Mouse (Mus musculus) testis, postnatal 14 days (tissue): Measurements from ENCODE around the gene Gnb2.

Experiments used
- DNase-seq: peaks from one replicate; pipeline ENCODE4 v3.0.0; 2021; ENCODE audit warnings: low spot score

Gnb2 gene

DNA sequence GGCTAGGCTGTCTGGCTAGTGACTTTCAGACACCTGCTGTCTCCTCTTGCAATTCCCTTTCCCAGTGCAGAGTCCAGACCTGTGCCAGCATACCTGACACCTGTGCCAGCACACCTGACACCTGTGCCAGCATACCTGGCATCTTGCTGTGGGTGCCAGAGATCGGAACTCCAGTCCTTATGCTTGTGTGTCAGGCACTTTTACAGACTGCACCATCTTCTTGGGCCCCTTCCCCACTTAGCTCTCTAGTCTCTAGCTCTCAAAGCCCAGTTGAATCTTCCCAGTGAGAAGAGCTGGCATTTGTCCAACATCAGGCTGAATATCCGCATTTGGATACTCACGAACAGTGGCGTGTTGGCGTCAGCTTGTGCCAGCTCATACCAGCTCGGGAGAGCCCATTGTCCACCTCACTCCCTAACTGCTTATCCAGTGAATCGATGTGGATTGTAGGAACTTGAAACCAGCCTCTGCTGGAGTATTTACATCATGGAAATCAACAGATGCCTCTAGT, 6.0 kb upstream of the Gnb2 start:
- no peak for DNase-seq

DNA sequence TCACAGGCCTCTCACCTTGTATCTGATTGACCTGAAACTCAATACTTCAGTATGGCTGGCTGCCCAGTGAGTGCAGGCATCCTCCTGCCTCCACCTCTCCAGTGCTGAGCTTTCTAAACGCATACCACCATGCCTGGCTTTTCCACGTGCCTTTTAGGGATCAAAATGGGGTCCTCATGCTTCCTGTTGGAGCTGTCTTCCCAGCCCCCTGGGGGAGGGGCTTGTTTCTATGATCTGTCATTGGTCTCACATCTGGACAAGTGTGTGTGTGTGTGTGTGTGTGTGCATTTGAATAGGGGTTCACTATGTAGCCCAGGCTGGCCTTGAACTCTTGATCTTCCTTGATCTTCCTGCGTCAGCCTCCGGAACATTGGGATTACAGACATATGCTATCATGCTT, 4.2 kb upstream of the Gnb2 start:
- DNase-seq = no peak

DNA sequence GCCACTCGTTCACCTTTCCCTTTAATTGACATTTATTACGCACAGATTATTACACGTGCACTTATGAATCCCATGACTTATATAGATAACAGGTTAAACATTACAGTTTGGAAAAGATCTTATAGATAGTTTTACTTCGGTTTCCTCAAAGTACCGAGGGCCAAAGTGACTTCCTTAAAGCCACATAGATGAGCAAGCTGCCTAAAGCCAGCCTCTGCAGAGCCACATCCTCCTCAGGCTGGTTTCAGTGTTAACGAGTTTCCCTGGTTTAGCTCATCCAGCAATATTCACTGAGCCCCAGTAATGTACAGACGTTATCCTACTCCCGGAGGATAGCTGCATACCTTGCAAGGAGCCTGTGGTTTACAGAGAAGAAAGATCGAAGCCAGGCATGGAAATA, 2.0 kb upstream of the Gnb2 start:
- DNase-seq = no peak

DNA sequence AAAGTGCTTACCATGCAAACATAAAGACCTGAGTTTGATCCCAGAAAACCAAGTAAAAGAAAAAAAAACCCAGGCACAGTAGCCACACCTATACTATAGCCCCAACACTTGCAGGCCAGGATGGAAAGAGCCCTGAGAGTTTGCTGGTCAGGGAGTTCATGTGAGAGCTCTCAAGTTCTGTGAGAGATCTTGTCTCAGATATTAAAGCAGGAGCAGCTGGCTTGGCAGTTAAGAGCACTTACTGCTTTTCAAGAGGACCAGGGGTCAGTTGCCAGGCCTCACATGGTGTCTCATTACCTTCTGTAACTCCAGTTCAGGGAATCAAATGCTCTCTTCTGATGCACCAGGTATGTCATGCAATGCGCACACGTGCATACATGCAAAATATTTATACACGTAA, 1.5 kb upstream of the Gnb2 start:
- DNase-seq = no peak

DNA sequence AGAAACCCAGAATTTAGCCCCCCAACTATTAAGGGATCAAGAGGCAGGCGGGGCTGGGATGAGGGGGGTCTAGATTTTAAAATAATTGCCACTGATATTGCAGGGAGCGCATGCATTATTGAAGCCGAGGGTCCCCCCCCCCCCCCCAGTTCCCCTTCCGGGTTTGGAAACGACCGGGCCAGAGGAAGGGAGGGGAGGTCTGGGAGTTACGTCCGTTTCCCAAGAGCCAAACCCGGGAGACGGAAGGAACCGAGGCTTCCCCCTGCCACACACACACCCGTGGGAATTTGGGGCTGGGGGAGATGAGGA, 548 bp downstream of the Gnb2 start:
- DNase-seq = no peak

DNA sequence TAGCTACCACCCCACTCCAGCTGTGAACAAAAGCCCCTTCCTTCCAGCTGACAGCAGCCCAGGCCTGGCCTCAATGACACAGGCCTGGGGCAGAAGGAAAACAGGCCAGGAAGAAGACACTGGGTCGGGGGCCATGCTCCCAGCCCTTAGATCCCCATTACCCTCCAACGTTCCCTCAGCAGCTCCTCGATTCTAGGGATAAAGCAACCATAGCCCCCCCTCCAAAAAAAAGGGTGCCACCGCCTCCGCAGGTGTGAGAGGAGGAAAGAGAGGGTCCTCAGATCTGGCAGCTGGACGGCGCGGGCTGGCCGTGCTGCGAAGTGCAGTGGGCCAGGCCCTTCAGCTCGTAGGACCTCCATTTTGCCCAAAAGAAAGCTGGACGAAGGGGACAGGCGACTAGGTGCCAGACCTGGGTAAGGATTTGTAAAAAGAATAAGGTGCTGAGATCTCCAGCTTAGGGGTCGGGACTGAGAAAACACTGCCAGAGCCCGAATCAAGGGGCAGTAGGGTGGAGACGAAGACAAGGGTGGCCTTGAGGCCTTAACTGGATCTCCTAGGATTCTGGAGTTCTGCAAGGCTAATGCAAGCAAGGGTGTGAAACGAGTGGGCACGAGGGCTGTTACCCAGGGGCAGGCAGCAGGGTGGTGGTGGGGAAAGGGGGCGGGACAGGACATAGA, 1.0 kb downstream of the Gnb2 start:
- DNase-seq = no peak

DNA sequence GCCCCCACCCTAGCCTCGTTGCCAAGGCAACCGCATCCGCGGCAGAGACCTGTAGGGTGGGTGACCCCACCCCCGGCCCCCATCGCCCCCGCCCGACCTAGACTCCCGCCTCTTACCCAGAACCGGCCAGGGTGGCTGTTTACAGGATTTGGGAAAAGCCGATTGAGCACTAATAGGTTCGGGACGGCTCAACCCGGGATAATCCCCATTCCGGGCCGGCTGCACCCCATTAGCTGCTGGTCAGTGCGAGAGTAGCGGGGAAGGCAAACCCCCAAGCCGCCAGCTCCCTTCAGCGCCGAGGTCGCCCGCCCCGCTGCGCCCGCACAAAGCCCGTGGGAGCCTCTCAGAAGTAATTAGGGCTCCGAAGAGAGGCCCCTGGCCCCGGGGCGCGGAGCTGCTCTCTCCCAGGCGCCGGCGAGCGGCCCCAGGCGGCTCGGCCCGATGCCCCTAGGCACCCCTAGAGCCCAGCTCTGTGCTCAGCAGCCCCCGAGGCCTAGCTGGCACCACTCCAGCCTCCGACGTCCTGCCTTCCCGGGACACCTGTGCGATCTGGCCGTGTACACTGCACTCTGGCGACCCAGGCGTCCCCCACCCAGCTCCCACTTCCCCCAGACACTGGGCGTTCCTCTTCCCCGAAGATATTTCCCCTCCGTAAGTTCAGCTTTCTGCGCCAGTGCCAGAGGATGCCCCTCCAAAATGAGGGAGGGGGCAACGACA, 1.7 kb downstream of the Gnb2 start:
- DNase-seq = peak; percentile 70

DNA sequence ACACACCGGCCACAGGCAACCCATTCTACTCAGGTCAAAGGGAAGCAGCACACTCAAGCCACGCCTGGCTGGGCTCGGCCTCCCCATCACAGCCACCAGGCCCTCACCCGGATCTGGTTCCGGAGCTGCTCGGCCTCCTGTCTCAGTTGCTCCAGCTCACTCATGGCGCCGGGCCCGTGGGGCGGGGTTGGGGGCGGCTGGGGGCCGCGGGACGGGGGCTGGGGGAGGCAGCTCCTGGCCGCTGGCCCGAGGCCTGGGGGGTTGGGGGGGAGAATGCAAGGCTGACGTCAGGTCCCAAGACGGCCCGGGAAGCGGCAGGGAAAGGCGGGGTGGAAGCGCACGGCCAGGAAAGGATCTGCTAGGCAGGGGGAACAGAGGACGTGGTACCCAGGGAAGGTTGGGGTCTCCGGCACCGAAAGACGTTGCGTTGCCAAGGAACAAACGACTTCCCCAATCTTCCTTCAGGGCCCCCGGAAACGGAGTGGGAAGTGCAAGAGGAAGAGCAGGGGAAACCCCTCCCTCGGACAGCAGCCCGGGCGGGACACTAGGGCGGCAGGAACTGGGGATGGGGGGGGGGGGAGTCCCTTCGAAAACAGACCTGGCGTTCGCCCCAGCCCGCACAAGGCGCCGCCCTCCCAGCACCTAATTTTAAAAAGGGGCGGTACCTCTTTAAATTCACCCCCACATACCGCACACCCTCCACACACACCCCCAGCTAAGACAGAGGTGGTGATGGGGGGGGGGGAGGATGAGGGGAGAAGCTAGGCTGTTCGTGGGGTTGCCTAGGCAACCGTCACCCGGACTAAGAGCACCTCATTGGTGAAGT, 2.5 kb downstream of the Gnb2 start:
- DNase-seq = peak; percentile 72

DNA sequence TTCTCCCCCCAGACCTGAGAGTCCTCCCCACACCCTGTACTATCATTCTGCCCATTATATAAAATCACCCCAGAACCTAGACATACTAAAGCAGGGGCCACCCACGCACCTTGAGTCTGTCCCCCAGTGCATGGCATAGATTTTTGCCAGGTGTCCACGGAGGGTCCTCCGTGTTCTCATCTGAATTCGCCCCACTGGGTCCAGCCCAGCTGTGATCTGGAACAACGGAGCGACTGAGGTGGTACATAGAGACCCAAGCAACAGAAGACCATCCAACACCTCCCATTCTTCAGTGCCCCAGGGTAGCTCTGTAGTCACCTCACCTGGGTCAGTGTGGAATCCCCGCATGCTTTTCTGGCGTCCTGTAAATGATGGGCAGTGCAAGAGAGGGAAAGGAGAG, 3.2 kb downstream of the Gnb2 start:
- no peak for DNase-seq

DNA sequence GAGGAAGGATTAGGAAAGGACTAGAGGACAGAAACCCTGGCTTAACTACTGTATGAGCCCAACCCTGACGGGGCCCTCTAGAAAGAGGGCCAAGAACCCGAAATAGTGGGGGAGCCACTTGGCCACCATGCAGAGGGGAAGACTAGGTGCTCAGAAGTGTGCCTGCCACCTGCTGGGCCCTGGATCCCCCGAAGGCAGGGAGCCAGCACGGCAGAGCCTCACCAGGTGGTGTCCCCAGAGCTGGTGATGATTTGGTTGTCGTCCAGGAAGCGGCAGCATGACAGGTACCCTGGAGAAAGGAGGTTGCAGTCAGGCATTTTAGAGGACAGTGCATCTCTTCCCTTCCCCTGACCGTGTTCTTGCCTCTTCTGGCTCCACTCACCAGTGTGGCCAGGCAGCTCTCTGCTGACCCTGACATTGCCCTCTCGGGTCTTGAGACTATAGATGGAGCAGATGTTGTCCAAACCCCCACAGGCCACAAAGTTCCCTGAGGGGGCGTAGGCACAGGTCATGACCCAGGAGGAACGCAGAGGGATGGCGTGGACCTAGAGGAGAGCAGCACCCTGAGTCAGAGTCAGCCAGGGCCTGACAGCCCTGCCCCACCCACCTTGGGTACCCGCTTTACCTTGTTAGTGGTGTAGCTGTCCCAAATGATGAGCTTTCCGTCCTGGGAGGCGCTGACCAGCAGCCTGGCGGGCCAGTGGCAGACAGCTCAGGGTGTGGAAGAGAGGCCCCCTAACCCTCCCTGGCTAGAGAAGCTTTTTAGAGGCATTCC, 3.9 kb downstream of the Gnb2 start:
- no peak for DNase-seq

DNA sequence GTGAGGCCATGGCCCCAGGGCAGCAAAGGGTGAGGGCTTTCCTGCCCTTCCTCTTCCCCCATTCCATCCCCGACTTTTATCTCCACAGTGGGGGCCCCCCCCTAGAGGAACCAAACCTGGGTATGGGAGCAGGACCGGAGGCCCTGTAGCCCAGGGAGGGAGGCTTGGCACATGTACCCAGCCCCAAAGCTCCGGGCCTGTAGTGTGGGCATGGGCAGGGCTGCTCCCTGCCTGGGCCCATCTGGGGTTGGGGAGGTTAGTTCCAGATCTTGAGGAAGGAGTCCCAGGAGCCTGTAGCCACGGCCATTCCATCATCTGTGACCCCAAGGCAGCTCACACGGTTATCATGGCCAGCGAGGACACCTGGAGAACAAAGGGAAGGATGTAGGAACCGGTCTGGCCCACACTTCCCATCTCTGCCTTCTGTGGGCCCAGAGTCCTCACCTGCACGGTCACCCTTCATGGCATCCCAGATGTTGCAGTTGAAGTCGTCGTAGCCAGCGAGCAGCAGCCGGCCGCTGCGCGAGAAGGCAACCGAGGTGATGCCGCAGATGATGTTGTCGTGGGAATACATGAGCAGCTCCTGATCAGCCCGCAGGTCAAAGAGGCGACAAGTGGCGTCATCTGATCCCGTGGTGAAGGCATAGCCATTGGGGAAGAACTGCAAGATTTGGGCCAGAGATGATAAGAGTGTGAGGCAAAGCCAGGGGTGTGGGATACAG, 4.9 kb downstream of the Gnb2 start:
- no peak for DNase-seq

DNA sequence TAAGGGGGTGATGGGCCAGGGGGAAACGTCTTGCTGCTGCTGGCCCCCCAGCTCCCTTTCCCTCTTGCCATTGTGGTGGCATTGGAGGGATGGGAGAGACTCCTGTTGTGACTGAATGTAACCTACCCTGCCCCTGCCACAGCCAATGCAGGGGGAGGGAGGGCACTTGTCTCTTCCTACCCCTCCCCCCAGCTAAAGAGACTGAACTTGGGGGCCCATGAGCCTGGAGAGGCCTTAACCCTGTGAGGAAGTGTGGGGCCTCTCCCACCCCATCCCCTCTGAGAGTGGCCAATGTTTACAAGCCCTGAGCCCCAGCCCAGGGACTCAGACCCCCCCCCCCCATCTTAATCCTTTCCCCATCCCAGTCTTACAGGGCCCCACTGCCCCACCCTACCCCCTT, 5.9 kb downstream of the Gnb2 start:
- no peak for DNase-seq

DNA sequence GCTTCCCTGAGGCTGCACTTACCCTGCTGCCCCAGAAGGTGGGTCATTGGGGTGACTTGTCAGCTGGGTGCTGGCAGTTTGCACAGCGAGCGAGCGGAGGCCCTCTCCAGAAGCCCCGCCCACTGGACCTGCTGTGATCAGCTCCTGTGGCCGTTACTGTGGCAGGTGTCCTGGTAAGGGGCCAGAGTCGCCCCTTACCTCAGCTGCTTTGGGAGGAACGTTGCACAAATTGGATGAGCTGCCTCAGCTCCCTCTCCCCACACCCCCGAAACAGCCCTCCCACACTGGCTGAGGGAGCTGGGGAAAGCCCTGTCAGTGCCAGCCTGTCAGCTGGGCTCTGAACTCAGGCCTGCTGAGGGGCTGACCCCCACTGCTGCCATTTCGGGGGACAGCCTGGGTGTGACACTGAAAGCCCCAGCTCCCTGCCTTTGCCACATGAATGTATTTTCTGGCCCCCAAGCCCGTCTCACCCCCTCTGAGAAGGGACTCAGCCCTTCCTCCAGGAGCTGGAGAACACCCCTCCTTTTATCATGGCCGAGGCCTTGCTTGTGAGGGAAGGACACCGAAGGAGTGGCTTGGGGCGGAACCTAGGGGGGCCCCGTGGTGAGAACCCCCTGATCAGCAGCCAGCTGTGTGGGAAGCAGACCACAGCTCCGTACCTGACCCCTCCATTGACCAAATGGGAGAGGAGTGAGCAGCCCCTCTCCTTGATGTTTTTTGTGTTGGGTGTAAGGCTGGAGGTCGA, 6.9 kb downstream of the Gnb2 start:
- no peak for DNase-seq

DNA sequence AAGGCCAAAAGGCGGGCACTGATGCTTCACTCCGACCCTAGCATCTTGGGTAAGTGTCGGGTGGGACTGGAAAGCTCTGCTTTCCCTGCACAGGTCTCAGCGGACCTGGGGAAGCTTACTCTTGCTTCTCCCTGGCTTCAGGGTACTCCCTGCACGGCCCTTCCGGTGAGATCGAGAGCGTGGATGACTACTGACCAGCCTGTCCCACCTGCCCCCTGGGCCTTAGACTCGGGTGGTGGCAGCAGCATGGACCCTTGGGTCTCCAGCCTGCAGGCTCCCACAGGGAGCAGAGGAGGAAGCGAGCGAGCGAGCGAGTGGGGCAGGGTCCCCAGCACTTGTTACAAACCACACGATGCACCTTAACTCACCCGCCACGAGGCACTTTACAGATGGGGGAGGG, 7.8 kb downstream of the Gnb2 start:
- no peak for DNase-seq

DNA sequence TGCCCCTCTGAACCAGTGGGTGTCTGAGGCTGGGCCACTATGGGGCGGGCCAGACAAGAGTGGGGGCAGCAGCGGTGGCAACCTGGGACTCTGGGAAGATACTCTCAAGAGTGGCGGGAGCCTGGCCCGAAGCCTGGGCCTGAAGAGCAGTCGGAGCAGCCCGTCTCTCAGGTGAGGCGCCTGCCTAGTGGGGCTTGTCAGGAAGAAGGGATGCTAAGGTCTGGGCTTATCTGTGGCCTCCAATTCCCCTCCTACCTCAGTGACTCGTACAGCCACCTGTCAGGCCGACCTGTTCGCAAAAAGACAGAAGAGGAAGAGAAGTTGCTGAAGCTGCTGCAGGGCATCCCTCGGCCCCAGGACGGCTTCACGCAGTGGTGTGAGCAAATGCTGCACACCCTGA, 8.6 kb downstream of the Gnb2 start:
- DNase-seq = no peak

DNA sequence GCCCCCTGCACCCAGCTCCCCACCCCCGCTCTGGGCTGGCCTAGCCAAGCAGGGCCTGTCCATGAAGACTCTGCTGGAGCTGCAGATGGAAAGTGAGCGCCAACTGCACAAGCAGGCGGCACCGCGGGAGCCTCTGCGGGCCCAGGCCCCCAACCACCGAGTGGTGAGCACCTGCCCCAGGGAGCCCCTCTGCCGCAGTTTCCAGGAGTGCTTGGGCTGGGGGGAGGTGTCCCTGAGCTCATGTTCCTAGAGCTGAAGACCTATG, 9.1 kb downstream of the Gnb2 start:
- no peak for DNase-seq

DNA sequence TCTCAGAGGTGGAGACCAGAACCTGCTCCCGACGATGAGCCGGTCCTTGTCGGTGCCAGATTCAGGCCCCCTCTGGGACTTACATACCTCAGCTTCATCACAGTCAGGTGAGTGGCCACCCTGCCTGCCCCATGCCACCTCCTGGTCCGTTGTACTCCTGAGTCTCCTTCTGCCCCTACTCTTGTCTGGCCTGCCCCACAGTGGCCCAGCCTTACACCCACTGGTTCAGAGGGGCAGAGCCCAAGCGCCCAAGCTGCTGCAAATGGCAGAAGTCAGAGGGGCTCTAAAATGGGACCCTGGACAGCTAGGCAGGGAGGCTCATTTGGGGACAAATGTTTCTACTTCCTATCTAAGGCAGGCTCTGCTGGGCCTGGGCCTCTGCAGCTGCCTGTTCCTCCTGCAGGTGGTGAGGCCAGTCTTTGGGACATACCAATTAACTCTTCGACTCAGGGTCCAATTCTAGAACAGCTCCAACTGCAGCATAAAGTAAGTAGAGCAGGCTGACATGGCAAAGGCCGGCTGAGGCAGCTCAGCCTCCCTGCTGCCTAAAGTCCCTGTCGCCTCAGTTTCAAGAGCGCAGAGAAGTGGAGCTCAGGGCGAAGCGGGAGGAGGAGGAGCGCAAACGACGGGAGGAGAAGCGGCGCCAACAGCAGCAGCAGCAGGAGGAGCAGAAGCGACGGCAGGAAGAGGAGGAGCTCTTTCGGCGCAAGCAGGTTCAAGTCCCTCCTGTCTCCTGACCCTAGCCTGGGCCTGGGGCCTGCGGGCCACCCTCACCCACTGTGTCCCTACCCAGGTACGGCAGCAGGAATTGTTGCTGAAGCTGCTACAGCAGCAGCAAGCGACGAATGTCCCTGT, 9.7 kb downstream of the Gnb2 start:
- DNase-seq = no peak

DNA sequence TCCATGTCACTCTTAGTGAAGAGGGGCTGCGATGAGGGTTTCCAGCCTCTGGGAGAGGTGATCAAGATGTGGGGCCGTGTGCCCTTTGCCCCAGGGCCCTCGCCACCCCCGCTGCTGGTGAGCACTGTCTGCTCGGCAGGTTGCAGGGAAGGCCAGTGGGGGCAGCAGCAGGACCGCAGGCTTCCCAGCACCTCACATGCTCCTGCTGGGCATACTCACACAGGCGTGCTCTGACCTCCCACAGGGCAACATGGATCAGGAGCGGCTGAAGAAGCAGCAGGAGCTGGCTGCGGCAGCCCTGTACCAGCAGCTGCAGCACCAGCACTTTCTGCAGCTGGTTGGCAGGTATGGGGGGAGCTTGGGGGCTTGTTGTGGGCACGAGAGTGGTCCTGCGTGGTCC, 10.6 kb downstream of the Gnb2 start:
- no peak for DNase-seq

DNA sequence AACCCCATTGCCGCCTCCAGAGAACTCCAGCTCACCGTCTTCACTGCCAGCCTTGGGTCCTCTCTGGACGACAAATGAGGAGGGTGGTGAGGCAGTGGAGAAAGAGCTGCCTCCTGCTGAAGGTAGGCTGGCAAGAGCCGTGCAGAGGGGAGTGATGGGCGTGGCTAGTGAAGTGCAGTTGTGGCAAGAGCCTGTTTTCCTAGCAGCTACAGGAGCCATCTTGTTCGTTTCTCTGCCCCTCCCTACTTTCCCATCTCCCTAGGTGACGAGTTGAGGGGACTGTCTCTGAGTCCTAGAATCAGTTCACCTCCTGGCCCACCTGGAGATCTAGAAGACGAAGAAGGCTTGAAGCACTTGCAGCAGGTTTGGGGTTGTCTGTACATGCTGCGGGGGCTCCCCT, 11.4 kb downstream of the Gnb2 start:
- DNase-seq = no peak
